Mouse (Mus musculus): Measurements from ENCODE around the gene Tns3. TPM values are rescaled to one million over a fixed set of nuclear protein-coding genes. Genes with fewer than 3 reads are reported as not detected.
"Not testable (repeated sequence)": the region's sequence is repeated elsewhere in the genome, so short reads cannot be mapped to it uniquely, and the experiment has no call there.

Tns3 gene
- total RNA-seq, 1 experiment from 2014 or later: 5.8 TPM

DNA sequence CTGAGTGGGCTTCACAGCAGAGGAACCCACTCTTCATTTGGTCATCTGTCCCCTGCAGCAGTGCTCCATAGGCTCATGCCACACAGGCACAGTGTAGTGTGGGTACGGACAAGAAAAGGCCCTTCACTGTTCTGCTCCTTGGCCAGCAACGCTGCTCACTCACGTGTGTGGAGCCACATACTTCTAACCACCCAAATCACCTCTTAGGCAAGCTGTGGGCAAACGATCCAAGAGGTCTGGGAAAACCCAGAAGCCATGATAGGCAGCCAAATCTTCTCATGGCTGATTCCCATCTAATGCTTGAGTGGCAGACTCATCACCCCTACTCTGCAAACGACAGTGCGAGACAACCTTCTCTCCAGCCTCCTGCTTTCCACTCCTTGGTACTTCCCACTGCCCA lies 37.2 kb downstream of the Tns3 start:
- ATAC-seq (ENCODE audit: extremely low read depth, insufficient number of reproducible peaks, low FRiP score, poor library complexity, severe bottlenecking): no peak

GRCm38 (mm10) chr11:8626715-8627114 lies 37.6 kb downstream of the Tns3 start:
- ATAC-seq (ENCODE audit: extremely low read depth, insufficient number of reproducible peaks, low FRiP score, poor library complexity, severe bottlenecking): no peak

DNA sequence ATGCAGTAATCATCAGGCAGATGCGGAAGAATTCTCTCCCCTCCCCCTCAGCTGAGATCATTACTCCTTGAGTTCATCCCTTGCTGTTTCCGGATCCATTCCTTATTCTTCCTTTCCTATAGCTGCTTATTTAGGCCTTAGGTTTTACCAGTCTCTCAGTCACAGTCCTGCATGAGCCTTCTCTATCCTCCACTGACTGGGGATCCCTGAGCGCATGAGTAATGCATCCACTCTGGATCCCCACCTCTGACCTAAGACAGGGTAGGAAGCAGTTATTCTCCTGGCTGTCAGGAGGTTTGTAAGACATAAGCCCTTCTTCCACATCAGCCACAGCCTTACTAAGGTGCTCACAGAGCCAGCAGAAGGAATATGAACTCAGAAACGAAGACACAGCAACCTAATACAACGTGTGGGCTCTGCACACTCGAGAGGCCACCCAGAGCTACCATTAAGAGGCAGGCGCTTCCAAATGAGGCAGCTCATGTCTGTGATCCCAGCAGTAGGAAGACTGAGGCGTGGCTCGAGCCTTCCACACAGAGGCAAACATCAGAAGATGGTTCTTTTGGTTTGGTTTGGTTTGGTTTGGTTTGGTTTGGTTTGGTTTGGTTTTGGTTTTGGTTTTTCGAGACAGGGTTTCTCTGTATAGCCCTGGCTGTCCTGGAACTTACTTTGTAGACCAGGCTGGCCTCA lies 38.3 kb downstream of the Tns3 start:
- no peak for ATAC-seq (ENCODE audit: extremely low read depth, insufficient number of reproducible peaks, low FRiP score, poor library complexity, severe bottlenecking)

DNA sequence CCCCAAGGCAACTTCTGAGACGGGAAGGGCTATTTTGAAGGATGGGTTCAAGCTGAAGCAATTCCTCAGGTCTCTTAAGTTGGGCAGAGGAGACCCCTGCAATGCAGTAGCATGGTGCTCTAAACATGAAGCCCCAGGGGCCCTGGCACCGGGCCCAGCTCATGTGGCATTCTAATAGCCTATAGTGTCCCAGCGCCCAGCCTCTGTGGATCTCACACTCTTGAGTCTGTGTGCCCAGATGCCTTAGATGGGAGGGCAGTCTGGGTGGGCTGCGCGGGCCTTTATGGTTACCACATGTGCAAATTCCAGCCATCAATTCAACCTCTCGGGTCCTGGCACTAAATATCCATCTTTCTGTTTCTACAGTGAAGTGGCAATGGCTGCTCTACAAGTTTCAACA lies 38.9 kb downstream of the Tns3 start:
- no peak for ATAC-seq (ENCODE audit: extremely low read depth, insufficient number of reproducible peaks, low FRiP score, poor library complexity, severe bottlenecking)

GRCm38 (mm10) chr11:8624179-8624886 lies 40.0 kb downstream of the Tns3 start:
- ATAC-seq (ENCODE audit: extremely low read depth, insufficient number of reproducible peaks, low FRiP score, poor library complexity, severe bottlenecking): peak; percentile 14; the same call in 1 of the 2 replicates

GRCm38 (mm10) chr11:8623852-8624178 lies 40.5 kb downstream of the Tns3 start:
- no peak for ATAC-seq (ENCODE audit: extremely low read depth, insufficient number of reproducible peaks, low FRiP score, poor library complexity, severe bottlenecking)

DNA sequence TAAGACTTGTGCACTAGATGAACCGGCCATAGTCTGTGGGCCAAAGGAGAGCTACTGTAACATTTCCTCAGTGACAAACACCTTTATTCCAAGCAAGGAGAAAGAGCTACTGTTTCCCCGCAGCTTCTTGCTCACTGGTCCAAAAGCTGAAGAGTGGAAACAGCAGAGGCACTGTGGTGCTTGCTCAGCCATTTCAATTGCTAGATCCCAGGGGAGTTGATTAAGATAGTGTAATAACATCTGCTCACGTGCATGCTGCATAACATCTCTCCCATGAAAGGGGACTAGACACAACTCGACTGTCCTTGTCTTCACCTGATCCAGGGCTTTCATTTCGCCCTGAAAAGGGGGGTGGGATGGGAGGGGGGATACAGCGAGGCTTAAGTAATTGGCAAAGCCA lies 41.7 kb downstream of the Tns3 start:
- 0 out of 2 replicates have a peak, but pooled peaks have one; percentile 25 for ATAC-seq (ENCODE audit: extremely low read depth, insufficient number of reproducible peaks, low FRiP score, poor library complexity, severe bottlenecking)

GRCm38 (mm10) chr11:8619111-8619510 lies 45.2 kb downstream of the Tns3 start:
- not testable (repeated sequence) for ATAC-seq (ENCODE audit: extremely low read depth, insufficient number of reproducible peaks, low FRiP score, poor library complexity, severe bottlenecking)

- ATAC-seq (ENCODE audit: extremely low read depth, insufficient number of reproducible peaks, low FRiP score, poor library complexity, severe bottlenecking): no peak
These were observed 46.0 kb downstream of the Tns3 start for GRCm38 (mm10) chr11:8618301-8618700.

- ATAC-seq (ENCODE audit: extremely low read depth, insufficient number of reproducible peaks, low FRiP score, poor library complexity, severe bottlenecking): no peak
These were observed 48.9 kb downstream of the Tns3 start for GRCm38 (mm10) chr11:8615436-8615835.

DNA sequence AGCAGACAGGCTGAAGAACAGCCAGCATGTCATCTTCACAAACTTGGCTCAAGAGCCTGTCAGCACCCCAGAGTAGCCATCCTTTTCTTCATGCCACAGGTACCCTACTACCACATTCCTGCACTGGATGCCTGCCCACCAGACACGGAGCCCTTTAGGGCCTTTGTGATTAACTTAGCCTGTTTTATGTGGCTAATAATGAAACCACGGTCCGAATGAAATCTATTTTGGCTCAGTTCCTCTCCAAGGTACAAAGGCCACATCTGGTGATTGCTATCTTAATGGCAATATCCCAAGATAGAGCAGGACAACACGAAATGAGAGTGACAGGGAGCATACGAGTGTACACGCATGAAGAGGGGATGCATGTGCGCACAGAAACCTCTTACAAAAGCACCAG lies 53.9 kb downstream of the Tns3 start:
- ATAC-seq (ENCODE audit: extremely low read depth, insufficient number of reproducible peaks, low FRiP score, poor library complexity, severe bottlenecking): no peak

DNA sequence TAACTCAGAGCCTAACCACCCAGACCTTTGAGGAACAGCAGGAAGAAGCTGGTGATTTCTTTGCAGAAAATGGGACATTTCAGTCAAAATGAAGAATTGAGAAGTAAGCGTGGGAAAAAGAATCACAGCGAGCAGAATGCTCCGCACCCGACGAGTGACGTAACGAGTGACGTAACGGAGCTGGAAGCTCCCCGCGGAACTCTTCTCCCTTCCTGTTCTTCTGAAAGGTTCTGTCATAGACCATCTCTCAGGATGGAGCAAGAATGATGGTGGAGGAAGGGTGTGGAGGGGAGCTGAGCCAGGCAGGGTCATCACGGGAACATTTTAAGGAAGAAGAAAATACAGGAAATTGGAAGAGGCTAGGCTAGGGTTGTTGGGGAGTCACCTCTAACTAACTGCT lies 54.5 kb downstream of the Tns3 start:
- ATAC-seq (ENCODE audit: extremely low read depth, insufficient number of reproducible peaks, low FRiP score, poor library complexity, severe bottlenecking): 0 out of 2 replicates have a peak, but pooled peaks have one; percentile 13

DNA sequence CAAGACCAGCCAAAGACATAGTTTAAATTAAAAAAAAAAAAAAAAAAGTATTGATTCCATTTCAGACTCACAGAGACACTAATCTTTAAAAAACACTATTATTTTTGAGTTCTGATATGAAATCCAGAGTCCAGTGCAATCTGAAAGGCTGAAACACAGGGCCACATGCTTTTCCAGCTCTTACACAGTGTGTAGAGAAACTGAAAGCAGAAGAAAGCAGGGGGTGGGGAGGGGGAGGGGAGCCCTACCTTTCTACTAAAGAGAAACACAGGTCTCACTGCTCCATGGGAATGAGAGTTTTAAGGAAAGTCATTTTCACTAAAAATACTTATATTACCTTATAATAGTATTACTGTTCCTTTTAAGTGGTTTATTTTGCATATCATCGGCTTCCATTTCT lies 57.2 kb downstream of the Tns3 start:
- ATAC-seq (ENCODE audit: extremely low read depth, insufficient number of reproducible peaks, low FRiP score, poor library complexity, severe bottlenecking): no peak

GRCm38 (mm10) chr11:8604789-8605569 lies 59.4 kb downstream of the Tns3 start:
- no peak for ATAC-seq (ENCODE audit: extremely low read depth, insufficient number of reproducible peaks, low FRiP score, poor library complexity, severe bottlenecking)

- no peak for ATAC-seq (ENCODE audit: extremely low read depth, insufficient number of reproducible peaks, low FRiP score, poor library complexity, severe bottlenecking)
These were observed 61.7 kb downstream of the Tns3 start for GRCm38 (mm10) chr11:8602606-8603005.

DNA sequence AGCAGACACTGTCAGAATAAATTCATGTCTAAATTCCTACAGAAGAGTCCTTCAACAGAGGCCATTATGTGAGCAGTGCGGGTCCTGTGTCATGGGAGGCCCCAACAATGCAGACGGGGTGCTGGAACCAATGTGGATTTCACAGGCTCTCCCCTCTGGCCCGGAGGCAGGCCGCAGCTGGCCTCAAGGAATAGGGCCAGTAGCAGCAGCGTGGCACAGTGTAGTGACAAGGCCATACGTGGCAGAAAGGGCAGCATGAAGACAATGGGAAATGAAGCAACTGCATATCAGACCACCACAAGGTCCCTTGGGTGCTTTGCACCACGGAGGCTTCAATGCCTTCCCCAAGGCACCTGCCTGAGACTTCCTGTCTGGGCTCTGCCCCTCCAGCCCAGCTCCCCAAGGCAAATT lies 62.9 kb downstream of the Tns3 start:
- ATAC-seq (ENCODE audit: extremely low read depth, insufficient number of reproducible peaks, low FRiP score, poor library complexity, severe bottlenecking): peak; percentile 47; the same call in 1 of the 2 replicates

- ATAC-seq (ENCODE audit: extremely low read depth, insufficient number of reproducible peaks, low FRiP score, poor library complexity, severe bottlenecking): no peak
These were observed 68.7 kb downstream of the Tns3 start for GRCm38 (mm10) chr11:8595642-8596041.

GRCm38 (mm10) chr11:8593172-8593571 lies 71.2 kb downstream of the Tns3 start:
- ATAC-seq (ENCODE audit: extremely low read depth, insufficient number of reproducible peaks, low FRiP score, poor library complexity, severe bottlenecking): no peak

- ATAC-seq (ENCODE audit: extremely low read depth, insufficient number of reproducible peaks, low FRiP score, poor library complexity, severe bottlenecking): no peak
These were observed 73.1 kb downstream of the Tns3 start for GRCm38 (mm10) chr11:8591271-8591670.

Measured in neutrophil, adult 5-6 weeks (primary cell).